Mouse (Mus musculus) hindbrain, postnatal 0 days (tissue): Measurements from ENCODE around the gene Atp13a2. TPM values are rescaled to one million over a fixed set of nuclear protein-coding genes. Genes with fewer than 3 reads are reported as not detected.

Experiments used
- ATAC-seq: fragments of 200-750 bp; cut with Nextera tagmentation; 2 replicates; pipeline ENCODE4 v1.8.0; 2017; ENCODE audit warnings: mild to moderate bottlenecking, moderate TSS enrichment, moderate library complexity
- DNase-seq: peaks from one replicate; pipeline ENCODE4 v3.0.0-alpha.2; 2015; ENCODE audit warnings: low spot score
- H3K27ac ChIP-seq: fragments of 300-500 bp; sonication (generic); 2 replicates; pipeline ENCODE4 v1.5.1; 2014; ENCODE audit warnings: mild to moderate bottlenecking
- H3K27me3 ChIP-seq: fragments of 300-500 bp; sonication (generic); 2 replicates; pipeline ENCODE4 v1.6.1; 2014; ENCODE audit warnings: low read length, mixed read lengths; ENCODE audit not compliant: insufficient read depth
- H3K36me3 ChIP-seq: fragments of 300-500 bp; sonication (generic); 2 replicates; pipeline ENCODE4 v1.6.1; 2014; ENCODE audit warnings: low read length, mixed read lengths; ENCODE audit not compliant: insufficient read depth
- H3K4me1 ChIP-seq: fragments of 300-500 bp; sonication (generic); 2 replicates; pipeline ENCODE4 v1.6.1; 2014; ENCODE audit warnings: antibody characterized with exemption, low read length, mixed read lengths; ENCODE audit not compliant: insufficient read depth
- H3K4me2 ChIP-seq: fragments of 300-500 bp; sonication (generic); 2 replicates; pipeline ENCODE4 v1.6.1; 2014; ENCODE audit warnings: low read depth, mild to moderate bottlenecking, low read length, moderate library complexity, mixed read lengths
- H3K4me3 ChIP-seq: fragments of 300-500 bp; sonication (generic); 2 replicates; pipeline ENCODE4 v1.5.1; 2014; ENCODE audit warnings: low read length
- H3K9ac ChIP-seq: fragments of 300-500 bp; sonication (generic); replicated peaks from 2 replicates; pipeline ENCODE4 v1.6.1; 2014; ENCODE audit warnings: mild to moderate bottlenecking, low read length, moderate library complexity, mixed read lengths
- H3K9me3 ChIP-seq: fragments of 300-500 bp; sonication (generic); 2 replicates; pipeline ENCODE4 v1.6.1; 2016; ENCODE audit warnings: low read length, mixed read lengths
- CTCF ChIP-seq: IDR thresholded peaks from 2 replicates; pipeline ENCODE4 v1.5.1; 2016; ENCODE audit warnings: antibody characterized with exemption, control low read depth, low read depth
- WGBS: fragments of 180-500 bp; shearing (Covaris S2); extraction: QIAGEN DNeasy Blood & Tissue Kit; methylation state at CpG from one replicate; pipeline ENCODE4 v1.1.7; 2014; 5-methylcytosine and 5-hydroxymethylcytosine counted together
- polyA plus RNA-seq: library from polyadenylated mRNA; unstranded; fragments of >200 nt; fragmentation: Nextera tagmentation; extraction: Ambion mirVana; gene quantifications from 2 replicates; pipeline ENCODE4 v1.2.1, GENCODE M21; 2015
- total RNA-seq: library from RNA; depleted of rRNA; stranded (reverse); fragments of >200 nt; gene quantifications from 2 replicates; pipeline ENCODE4 v1.2.3, GENCODE M21; 2014

The Atp13a2 gene
- total and polyA plus RNA-seq, 2 experiments from 2014 or later: 166 to 435 TPM

- Histone ChIP-seq H3K36me3 (0 out of 2 replicates have a peak, but pooled peaks cover 5% of the 10 kb centered on the region), H3K9me3 (no peaks in the 10 kb centered on the region), H3K4me3 (no peak overlapping the region), H3K4me1 (peaks cover 14% of the 10 kb centered on the region; the same call in 1 of the 2 replicates), H3K27me3 (no peaks in the 10 kb centered on the region), H3K9ac (peak overlapping the region; percentile 4; the same call in 1 of the 2 replicates), H3K27ac (no peak overlapping the region), H3K4me2 (peak overlapping the region; percentile 78)
- DNase-seq (no peak), ATAC-seq (no peak)
- TF ChIP-seq CTCF: no peak
- 59% methylated on average over 7 of the region's 7 CpGs for WGBS
These were observed 2.1 kb downstream of the Atp13a2 start for GRCm38 (mm10) chr4:140988706-140989290.

- WGBS: 88% methylated on average over 14 of the region's 14 CpGs
- Histone ChIP-seq H3K27me3 (no peaks in the 10 kb centered on the region), H3K4me2 (no peak overlapping the region), H3K9me3 (no peaks in the 10 kb centered on the region), H3K4me3 (no peak overlapping the region), H3K27ac (no peak overlapping the region), H3K9ac (peak overlapping the region; percentile 9; the same call in 1 of the 2 replicates), H3K36me3 (0 out of 2 replicates have a peak, but pooled peaks cover 12% of the 10 kb centered on the region), H3K4me1 (peaks cover 14% of the 10 kb centered on the region; the same call in 1 of the 2 replicates)
- no peak for DNase-seq
- no peak for TF ChIP-seq CTCF
- ATAC-seq: no peak
These were observed 2.8 kb downstream of the Atp13a2 start for GRCm38 (mm10) chr4:140989447-140989846.

- 77% methylated on average over 20 of the region's 20 CpGs for WGBS
- Histone ChIP-seq H3K9me3 (no peaks in the 10 kb centered on the region), H3K27ac (no peak overlapping the region), H3K4me3 (no peak overlapping the region), H3K4me2 (no peak overlapping the region), H3K36me3 (peaks cover 38% of the 10 kb centered on the region), H3K27me3 (no peaks in the 10 kb centered on the region), H3K4me1 (peaks cover 14% of the 10 kb centered on the region; the same call in 1 of the 2 replicates), H3K9ac (no peak overlapping the region)
- DNase-seq (no peak), ATAC-seq (no peak)
- TF ChIP-seq CTCF: no peak
These were observed 5.5 kb downstream of the Atp13a2 start for GRCm38 (mm10) chr4:140992215-140992614.

GRCm38 (mm10) chr4:140993846-140994245, 7.2 kb downstream of the Atp13a2 start:
- DNase-seq (no peak), ATAC-seq (no peak)
- Histone ChIP-seq H3K4me3 (no peak overlapping the region), H3K36me3 (peaks cover 51% of the 10 kb centered on the region), H3K9ac (no peak overlapping the region), H3K4me2 (no peak overlapping the region), H3K27ac (no peak overlapping the region), H3K27me3 (no peaks in the 10 kb centered on the region), H3K9me3 (no peaks in the 10 kb centered on the region), H3K4me1 (0 out of 2 replicates have a peak, but pooled peaks cover 3% of the 10 kb centered on the region)
- 81% methylated on average over 8 of the region's 8 CpGs for WGBS
- TF ChIP-seq CTCF: no peak

GRCm38 (mm10) chr4:140995811-140996210, 9.1 kb downstream of the Atp13a2 start:
- H3K4me3 ChIP-seq: no peak overlapping the region
- no peaks in the 10 kb centered on the region for H3K9me3 ChIP-seq
- 91% methylated on average over 8 of the region's 8 CpGs for WGBS
- no peak overlapping the region for H3K9ac ChIP-seq
- peaks cover 70% of the 10 kb centered on the region for H3K36me3 ChIP-seq
- no peak for ATAC-seq
- H3K27ac ChIP-seq: no peak overlapping the region
- no peak overlapping the region for H3K4me2 ChIP-seq
- no peaks in the 10 kb centered on the region for H3K27me3 ChIP-seq
- no peak for DNase-seq
- H3K4me1 ChIP-seq: no peaks in the 10 kb centered on the region
- no peak for TF ChIP-seq CTCF

GRCm38 (mm10) chr4:140996812-140997211, 10.1 kb downstream of the Atp13a2 start:
- Histone ChIP-seq H3K9me3 (no peaks in the 10 kb centered on the region), H3K27ac (no peak overlapping the region), H3K27me3 (no peaks in the 10 kb centered on the region), H3K36me3 (peaks cover 79% of the 10 kb centered on the region), H3K4me1 (no peaks in the 10 kb centered on the region), H3K4me2 (no peak overlapping the region), H3K4me3 (no peak overlapping the region), H3K9ac (no peak overlapping the region)
- no peak for TF ChIP-seq CTCF
- ATAC-seq (no peak), DNase-seq (no peak)
- 98% methylated on average over 9 of the region's 9 CpGs for WGBS

GRCm38 (mm10) chr4:141005983-141006382, 19.3 kb downstream of the Atp13a2 start:
- H3K27ac ChIP-seq: no peak overlapping the region
- H3K27me3 ChIP-seq: no peaks in the 10 kb centered on the region
- no peaks in the 10 kb centered on the region for H3K4me1 ChIP-seq
- peaks cover 57% of the 10 kb centered on the region for H3K36me3 ChIP-seq
- ATAC-seq: no peak
- no peaks in the 10 kb centered on the region for H3K9me3 ChIP-seq
- H3K4me2 ChIP-seq: no peak overlapping the region
- H3K4me3 ChIP-seq: no peak overlapping the region
- no peak for DNase-seq
- peak; percentile 52 for TF ChIP-seq CTCF
- no peak overlapping the region for H3K9ac ChIP-seq
- WGBS: 83% methylated on average over 13 of the region's 13 CpGs
